Mouse (Mus musculus): ENCODE data around the gene Bcam.

DNA sequence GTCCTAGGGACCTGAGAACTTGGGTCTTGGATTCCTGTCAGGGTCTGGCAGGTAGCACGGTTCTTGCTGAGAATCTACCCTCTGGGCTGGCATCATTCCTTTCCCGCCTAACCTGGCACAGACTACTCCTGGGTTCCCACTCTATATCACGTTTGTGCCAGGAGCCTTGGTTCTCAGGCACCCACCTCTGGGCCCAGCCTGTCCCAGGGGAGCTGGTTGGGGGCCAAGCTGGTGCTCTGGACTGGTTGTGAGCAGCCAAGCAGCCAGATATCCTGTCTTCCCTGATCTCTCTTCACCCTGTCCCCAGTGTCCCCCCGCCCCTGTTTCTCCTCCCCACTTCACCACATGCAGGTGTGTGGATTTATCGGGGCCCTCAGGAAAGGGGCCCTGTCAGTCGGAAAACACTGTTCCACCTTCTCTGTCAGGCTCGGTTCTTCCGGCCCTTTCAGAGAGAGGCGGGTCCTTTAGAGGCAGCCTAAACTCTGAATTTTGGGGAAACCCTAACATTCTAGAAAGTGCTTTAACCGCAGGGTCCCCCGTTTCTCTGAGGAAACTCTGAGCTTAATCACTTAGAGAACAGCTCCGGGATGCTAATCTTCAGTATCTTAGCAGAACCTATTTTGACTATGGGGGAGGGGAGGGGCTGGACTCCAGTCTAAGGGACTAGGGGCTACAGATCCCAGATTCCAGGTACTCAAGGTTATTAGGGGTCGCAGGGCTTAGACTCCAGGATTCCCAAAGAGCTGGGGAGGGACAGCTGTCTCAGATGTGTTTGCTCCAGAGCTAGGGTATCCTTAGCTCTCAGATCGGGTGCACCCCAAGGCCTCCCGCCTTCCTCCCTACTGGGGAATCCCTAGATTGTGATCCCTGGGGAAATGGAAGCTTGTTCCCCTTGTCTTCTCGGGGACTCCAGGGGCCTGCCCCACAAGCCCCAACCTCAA lies 1.1 kb downstream of the Bcam start:
- TF ChIP-seq CTCF (IDR thresholded peaks at IDR 0.05; ENCODE audit: low read depth) (no peak), EP300 (IDR thresholded peaks at IDR 0.05; ENCODE audit: low read depth) (no peak)
